Mouse (Mus musculus) left cerebral cortex, postnatal 25 days (tissue): ENCODE results near the gene Mrtfa. TPM values are rescaled to one million over a fixed set of nuclear protein-coding genes. Genes with fewer than 3 reads are reported as not detected.

Source experiments
- DNase-seq, 2 experiments: peaks; one replicate each; pipeline ENCODE4 v3.0.0; 2022; ENCODE audit warnings: low spot score in 2 of 2, mixed read lengths in 1 of 2
- intact Hi-C: fragments of 180-260 bp; cut with DNase I; formaldehyde crosslinking; loops from one replicate; pipeline ENCODE4 v1.15.1; 2025
- total RNA-seq, 2 experiments: library from RNA; stranded (reverse); gene quantifications; 2 replicates each; pipeline ENCODE4 v1.2.3; 2021

Mrtfa gene
- total RNA-seq, 2 experiments from 2014 or later = 65.0 to 71.8 TPM

DNA sequence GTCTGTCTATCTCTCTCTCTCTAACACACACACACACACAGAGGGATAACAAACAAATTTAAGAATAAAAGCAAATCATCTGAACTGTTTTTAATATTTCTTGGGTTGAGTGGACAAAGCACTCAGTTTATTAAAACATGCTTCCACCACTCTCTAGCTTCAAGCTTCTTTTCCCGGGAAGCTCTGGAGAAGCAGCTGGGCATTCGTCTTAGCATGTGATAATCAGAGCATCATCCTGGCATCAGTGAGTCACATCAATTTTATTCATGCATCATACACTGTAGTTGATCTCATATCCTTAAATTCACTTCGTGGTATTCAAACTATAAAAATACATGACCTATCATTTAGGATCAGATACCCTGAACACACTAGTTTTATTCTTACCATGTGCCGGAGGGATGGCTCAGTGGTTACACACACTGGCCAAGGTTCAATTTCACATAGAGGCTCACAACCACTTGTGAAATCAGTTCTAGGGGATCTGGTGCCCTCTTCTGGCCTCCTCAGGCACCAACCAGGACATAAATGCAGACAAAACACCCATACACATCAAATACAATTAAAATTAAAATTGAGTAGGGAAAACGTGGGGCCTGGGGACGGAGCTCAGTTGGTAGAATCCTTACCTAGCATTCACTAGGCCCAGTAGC is 141.0 kb downstream of the Mrtfa start:
- no peak for DNase-seq
- intact Hi-C loops = no loop called here

DNA sequence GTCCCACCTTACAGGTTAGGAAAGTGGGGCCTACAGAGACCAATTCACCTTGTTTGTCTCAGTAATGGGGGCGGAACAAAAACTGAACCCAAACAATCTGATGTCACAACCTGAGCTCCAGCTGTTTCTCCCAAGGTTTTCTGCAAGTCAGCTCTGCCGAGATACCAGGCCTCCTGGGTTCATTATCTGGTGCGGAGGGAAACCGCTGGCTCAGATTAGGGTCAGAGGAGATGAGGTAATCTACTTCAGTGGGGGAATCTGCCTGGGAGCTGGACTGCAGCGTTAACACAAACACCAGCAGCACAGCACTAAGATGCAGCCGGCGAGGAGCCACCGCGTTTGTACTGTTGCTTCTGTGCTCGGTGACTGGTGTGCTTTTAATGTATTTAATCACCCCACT is 143.1 kb downstream of the Mrtfa start:
- intact Hi-C loops = no loop called here
- DNase-seq = no peak

DNA sequence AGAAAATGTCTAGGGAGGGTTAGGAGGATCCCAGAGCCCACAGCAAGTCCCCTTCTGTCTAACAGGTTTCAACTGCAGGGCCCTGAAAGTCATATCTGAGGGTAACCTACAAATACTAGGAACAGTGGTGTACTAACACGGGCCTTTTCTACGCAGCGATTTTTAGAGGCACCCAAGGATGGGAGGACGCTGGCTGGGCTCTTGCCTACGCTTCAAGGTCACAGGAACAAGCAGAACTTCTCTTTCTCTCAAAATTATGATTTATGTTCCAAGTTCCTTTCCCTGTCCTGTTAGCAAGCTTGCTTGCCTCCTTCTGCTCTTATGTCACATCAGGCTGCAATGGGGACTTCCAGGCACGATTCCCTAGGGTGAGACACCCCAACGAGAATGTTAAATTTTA is 144.5 kb downstream of the Mrtfa start:
- intact Hi-C loops = no loop called here
- DNase-seq = no peak

DNA sequence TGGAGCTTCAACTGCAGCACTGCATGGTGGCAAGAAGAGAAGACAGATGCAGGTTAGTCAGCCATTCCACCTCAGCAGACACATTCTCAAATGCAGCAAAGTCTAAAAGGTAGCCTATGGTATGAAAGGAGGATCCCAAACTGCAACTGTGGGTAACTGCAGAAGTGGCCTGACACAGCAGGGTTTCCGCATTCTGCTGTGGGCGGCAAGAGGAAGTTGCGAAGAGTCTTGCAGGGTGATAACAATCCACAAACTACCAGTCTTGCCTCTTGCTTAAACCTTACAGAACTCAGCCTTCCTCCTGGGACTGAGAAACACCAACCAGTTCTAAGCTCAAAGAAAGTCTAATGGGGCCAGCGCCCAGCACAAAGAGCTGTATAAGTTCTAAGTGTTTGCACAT is 145.2 kb downstream of the Mrtfa start:
- no peak for DNase-seq
- intact Hi-C loops = no loop called here

DNA sequence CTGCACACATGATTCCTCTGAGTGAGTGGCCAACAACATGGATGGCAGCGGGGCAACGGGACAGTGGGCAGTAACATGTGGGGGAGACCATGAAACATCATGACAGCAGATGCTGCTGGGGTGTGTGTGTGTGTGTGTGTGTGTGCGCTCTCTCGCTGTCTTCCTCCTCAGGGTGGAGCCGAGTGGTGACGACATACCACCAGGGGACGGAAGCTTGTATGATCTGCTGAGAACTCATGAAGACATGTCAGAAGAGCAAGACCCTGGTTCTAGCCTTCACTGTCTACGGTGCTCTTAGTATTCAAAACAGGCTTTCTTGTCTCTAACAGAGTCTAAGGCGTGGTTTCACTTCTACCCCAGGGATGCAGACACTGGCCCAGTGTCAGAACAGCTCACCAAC is 146.1 kb downstream of the Mrtfa start:
- DNase-seq = no peak
- intact Hi-C loops = no loop called here

DNA sequence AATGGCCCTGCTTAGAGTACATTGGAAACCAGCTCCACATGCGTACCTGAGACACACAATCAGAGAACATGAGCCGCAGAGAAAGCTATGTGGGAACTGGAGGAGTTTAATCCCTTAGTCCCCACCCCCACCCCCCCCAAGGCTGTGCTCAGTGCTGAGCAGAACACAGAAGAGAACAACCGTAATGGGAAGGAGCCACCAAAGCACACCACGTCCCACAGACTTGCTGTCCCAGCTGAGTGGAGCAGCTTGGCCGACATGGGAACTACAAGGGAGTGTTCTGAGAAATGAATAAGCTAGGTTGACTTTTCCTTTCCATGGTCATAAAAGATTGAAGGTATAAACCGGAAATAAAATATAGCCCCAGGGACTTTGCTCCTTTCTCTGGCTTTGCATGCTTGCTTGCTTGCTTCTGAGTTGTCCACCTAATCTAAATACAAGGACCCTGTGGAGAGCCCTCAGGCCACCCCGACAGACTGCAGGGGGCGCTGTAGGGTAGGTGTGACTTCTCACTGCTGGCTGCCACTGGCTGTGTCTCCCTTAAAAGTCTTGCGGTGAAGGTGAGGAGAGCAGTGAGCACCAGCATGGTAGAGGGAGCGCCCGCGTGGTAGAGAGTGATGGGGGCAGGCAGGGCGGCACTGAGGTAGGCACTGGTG is 148.2 kb downstream of the Mrtfa start:
- intact Hi-C loops = no loop called here
- no peak for DNase-seq

DNA sequence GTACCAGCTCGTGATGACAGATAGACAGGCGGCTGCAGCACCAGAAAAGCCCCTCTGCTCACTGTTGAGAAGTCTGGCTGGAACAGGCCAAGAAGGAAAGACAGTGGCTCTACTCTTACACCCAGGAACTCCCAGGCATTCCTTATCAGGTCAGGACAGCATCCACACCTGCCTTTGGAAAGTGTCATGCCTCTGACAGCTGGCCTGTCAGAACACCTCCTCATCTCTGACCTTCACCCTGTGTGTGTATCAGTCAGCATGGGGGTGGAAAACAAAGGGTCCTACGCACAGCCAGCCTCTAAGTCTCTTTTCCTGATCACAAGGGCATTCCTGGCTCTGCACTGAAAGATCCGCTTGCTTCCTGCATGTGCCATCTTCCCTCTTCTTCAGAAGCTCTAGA is 148.8 kb downstream of the Mrtfa start:
- intact Hi-C loops = no loop called here
- no peak for DNase-seq

DNA sequence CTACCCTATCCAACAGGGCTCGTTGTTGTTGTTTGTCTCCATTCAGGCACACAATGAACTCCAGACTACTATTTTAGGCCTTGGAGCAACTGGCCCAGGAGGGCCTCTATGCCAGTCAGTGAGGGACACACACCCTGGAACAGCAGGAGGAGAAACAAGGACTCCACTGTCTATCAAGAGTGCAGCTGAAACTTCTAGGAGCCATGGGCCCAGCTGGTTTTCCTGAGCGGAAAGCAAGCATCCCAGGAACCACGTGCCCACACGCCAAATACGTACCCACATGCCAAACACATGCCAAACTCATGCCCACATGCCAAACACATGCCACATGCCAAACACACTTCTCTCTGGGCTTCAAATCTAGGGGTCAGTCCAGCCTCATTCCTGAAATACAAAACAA is 152.1 kb downstream of the Mrtfa start:
- intact Hi-C loops = no loop called here

DNA sequence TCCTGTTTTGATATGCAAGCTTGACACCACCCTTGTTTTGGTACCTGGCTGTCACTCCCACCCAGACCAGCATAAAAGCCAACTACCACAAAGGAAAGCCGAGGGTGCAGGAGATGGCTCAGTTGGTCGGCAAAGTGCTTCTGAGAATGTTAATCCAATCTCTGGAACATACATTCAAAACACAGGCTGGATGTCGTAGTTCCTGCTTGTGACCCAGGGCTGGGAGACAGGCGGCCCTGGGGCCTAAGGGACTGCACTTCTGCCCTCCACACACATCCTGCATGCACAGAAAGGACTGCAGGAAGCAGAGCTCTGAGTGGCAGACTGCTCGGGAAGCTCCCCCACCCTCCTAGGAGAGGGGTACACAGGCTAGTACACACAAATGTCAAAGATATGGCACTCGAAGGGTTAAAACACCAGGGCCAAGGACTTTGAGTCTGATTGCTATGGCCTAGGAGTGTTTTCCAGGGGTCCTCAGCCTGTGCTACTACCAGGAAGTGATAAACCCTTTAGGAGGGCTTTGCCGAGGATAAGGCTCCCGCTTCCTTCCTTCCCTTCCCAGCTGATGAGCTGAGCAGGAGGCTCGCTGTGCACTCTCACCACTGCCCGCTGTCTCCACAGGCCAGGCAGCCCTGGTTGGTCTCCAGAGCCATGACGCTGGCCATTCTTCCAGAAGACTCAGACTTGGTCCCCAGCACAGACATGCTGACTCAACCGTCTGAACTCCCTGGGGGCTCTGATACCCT is 155.0 kb downstream of the Mrtfa start:
- intact Hi-C loops = no loop called here
- no peak for DNase-seq

More for the DNA sequence above, 152.1 kb downstream of the Mrtfa start:
- no peak for DNase-seq

DNA sequence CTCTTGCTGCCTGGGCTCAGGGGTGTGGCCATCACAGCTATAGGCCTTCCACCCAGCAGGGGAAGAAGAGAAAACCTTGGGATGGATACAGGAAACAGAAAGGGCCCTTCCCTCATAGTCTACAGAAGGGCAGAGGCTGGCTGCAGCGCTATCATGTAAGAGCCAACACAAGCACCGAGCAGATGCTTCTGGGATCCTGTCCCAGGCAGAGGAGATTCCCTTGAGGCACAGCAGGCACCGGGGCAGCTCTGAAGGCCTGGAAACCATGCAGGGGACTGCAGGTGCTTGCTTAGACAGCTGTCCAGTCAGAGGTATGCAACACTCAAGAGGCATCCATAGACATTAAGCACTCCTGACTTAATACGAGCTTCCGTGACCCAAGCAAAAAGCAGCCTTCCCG is 156.4 kb downstream of the Mrtfa start:
- intact Hi-C loops = no loop called here
- no peak for DNase-seq

DNA sequence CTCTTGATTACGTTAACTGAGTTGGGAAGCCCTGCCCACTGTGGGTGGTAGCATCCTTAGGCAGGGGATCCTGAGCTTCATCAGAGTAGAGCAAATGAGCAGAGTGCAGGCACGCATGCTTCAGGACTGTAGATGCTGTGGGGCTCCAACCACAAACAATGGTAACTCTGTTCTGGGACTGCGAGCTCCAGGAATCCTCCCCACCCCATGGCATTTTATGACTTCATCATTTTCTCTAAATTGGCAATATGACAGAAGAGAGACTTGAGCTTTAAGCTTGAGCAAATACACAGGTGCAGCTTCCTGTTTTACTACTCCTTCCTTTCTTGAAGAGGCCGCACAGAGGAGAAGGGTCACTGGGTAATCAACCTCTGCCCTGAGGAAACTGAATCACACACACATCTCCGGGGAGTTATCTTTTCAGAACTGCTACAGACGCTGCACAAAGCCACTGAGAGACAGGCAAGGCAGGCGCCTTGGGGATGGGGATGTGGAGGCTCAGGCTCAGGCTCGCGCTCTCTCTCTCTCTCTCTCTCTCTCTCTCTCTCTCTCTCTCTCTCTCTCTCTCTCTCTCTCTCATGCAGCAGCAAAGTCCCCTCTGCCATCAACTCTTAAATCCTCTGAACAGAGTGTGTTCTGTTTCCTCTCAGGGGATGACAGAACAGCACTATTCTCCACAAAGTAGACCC is 157.5 kb downstream of the Mrtfa start:
- intact Hi-C loops = no loop called here
- no peak for DNase-seq

DNA sequence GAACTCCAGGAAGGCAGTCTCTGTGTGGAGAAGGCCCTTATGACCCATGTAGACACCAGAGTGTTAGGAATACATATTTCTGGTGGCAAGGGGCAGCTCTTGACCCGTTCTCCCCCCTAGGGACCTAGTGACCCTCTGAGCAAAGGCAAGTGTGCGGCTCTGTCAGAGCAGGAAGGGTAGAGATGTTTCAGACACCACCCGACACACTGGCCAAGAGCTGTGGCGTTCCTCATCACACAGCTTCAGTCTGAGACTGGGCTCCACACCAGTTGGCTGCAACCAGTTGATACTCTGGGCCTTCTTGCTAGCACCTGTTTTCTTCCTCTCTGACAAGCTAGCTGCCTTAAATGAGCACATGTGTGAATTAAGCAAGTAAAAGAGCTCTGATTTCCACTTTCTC is 158.9 kb downstream of the Mrtfa start:
- intact Hi-C loops = no loop called here
- DNase-seq = no peak

DNA sequence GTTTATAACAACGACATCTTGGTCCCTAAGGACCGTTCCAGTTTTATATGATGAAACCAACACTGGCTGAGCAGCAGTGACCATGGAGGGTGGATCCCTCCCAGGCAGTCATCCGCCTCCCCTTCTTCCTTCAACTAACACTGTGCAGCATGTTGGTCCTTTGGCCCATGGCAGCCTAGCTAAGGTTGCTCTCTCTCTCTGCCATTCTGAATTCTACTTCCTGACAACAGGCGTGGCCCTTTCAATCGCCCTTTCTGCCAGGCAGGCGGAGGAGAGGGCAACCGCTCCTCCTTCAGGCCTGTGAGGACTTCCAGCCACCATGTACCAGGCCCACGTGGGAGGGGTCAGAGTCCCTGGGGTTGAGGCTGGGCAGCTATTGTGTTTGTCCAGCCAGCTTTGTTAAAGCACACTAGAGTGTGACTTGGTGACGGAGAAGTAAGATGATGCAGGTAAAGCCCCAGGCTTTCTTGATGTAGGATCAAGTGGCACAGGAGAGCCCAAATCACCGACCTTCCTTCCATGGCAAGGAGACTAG is 159.6 kb downstream of the Mrtfa start:
- DNase-seq = no peak
- intact Hi-C loops = no loop called here

DNA sequence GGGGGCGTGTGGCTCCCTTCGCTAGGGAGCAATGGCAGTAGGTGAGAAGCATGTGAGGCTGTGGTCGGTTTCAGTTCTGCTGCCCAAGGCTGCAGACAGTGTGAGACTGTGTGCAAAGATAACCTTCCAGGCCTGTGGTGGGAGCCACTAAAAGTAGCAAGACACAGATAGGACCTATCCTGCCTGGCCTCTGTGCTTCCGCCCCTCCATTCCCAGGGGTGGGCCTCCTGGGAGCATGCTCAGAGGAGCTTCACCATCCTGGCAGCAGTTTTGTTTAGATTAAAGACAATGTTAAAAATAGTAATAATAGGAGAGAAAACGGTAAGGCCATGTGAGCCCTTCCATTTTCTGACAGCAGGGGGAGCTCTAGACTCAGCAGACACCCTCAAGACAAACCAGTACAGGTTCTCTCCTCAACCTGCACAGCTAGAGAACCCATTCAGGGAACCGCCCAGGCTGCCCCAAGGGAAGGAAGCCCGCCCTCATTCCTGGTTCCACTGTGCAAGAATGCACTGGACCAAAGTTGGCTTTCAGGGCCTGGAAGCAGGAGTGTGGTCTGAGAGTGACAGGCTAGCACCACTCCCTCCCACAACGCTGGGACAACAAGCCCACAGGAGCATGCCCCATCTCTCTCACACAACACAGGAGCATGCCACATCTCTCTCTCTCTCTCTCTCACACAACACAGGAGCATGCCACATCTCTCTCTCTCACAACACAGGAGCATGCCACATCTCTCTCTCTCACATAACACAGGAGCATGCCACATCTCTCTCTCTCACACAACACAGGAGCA is 163.0 kb downstream of the Mrtfa start:
- intact Hi-C loops = loop anchor here (1.0 to 5.0 kb wide), 2 partner anchors 35 to 172 kb away; no protein-coding TSS in a partner anchor
- DNase-seq = peak; percentile 86

DNA sequence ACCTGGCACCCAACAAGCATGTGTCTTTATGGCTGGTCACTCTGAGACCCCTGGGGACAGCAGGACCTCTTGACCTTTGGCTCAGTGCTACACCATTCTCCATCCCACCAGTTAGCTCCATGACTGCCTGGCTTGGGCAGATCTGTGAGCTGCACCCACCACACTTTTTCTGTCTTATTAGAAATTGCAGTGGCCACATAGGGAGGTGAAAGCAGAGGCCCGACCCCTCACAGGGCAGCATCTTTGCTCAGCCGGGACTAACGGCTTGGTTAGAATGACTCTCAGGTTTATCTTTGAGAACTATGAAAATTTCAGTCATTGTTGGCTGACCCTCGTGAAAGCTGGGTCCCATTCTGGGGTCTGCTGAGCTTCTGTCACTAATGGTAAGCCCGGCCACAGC is 163.7 kb downstream of the Mrtfa start:
- intact Hi-C loops = loop anchor here (1.0 to 5.0 kb wide), 2 partner anchors 35 to 172 kb away; no protein-coding TSS in a partner anchor
- no peak for DNase-seq

DNA sequence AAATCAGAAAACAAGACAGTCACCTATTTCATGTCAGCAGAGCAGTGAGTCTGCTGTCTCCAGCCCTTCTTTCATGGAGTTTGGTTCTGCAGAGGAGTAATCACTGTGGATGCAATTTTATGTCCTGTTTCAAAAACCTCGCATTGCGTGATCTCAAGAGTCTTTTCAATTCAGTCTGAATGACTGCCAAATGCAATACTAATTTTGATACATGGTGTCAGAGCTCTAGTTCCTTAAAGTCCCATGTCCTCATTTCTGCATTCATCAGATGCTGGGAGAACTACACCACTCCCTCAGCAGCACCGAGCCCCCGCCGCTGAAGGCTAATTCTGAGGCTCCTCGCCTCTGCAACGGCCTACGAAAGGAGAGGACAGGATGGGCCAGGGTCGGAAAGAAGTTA is 166.7 kb downstream of the Mrtfa start:
- DNase-seq = peak in 1 of 2 experiments; percentile 69
- intact Hi-C loops = no loop called here

DNA sequence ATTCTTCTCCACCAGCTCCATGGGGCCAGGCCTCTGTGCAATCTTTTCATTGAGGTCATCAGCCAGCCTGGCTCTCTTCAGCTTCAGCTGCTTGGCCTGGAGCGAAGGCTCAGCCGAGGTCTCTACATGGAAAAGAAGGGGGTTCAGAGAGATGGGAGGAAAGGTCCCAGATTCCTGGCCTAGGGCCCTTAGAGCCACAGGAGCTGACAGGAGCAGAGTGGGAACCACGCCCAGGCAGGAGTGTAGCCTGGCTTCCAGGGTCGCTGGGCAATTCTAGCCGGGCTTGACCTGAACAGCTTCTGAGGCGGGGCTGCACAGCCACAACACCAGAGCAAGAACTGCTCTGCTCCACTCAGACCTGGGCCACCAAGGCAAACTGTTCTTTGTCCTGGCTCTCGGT is 168.1 kb downstream of the Mrtfa start:
- no peak for DNase-seq
- intact Hi-C loops = no loop called here

DNA sequence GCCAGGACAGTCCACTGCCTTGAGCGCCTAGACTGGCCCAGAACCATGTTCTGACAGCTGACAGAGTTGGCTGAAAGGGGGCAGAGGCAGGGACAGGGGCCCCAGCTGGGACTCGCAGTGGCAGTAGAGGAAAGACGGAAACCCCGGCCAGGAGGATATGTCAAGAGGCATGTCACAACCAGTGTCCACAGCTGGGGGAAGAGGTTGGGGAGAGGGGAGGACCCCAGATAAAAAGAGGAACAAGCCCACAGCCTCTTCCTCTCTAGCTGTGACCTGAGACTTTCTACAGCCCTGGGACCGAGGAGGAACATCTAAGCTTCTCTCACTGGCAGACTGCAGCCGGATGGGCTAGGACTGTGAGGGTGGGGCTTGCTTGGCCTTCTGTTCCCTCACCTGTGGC is 169.2 kb downstream of the Mrtfa start:
- intact Hi-C loops = no loop called here
- DNase-seq = no peak

DNA sequence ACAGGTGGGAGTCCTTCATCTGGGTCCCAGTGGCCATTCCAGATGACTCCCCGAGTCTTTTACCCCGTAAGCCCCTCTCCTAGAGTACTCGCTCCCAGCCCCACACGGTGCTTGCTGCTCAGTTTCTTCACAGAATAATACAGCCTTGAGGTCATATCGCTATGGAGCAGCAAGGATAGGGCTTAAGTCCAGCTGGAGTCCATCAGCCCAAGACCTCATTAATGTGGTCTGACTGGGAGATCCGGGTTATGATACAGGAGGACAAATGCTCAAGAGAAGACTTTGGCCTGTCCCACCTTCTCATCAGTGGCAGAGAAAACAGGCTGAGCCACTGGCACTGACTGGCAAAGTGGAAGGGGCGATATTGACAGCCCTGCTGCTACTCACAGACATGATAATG is 173.2 kb downstream of the Mrtfa start:
- DNase-seq = no peak
- intact Hi-C loops = no loop called here
